Mouse (Mus musculus): ENCODE measurements at regions not wholly inside any gene's neighbourhood (a gene's known extent, or its start where the extent isn't known, plus 50 kb on each side); places are given as distances from the start of the nearest gene placed in this dataset.

GRCm38 (mm10) chr5:45382804-45383203, 67.2 kb downstream of the Qdpr start:
- TF ChIP-seq POLR2A (IDR thresholded peaks at IDR 0.05; ENCODE audit: borderline replicate concordance, low read depth, low read length) = no peak
- TF ChIP-seq CTCF (IDR thresholded peaks at IDR 0.05; ENCODE audit: low read depth, low read length) = no peak
